Mouse (Mus musculus) neural tube, embryonic 14.5 days (tissue): ENCODE results near the gene Fgd6. TPM values are rescaled to one million over a fixed set of nuclear protein-coding genes. Genes with fewer than 3 reads are reported as not detected.

Experiments used
- ATAC-seq: fragments of 200-750 bp; cut with Nextera tagmentation; 2 replicates; pipeline ENCODE4 v1.8.0; 2017; ENCODE audit warnings: low read depth, mild to moderate bottlenecking, moderate TSS enrichment, moderate library complexity
- H3K27ac ChIP-seq: fragments of 300-500 bp; sonication (generic); 2 replicates; pipeline ENCODE4 v1.5.1; 2014; ENCODE audit warnings: low read depth, mild to moderate bottlenecking, control low read depth, low read length, moderate library complexity, mixed read lengths
- H3K27me3 ChIP-seq: fragments of 300-500 bp; sonication (generic); 2 replicates; pipeline ENCODE4 v1.6.1; 2014; ENCODE audit warnings: low read length; ENCODE audit not compliant: control insufficient read depth, insufficient read depth
- H3K36me3 ChIP-seq: fragments of 300-500 bp; sonication (generic); 2 replicates; pipeline ENCODE4 v1.6.1; 2014; ENCODE audit warnings: low read length, mixed read lengths; ENCODE audit not compliant: control insufficient read depth, insufficient read depth
- H3K4me1 ChIP-seq: fragments of 300-500 bp; sonication (generic); 2 replicates; pipeline ENCODE4 v1.6.1; 2014; ENCODE audit warnings: low read length; ENCODE audit not compliant: control insufficient read depth, insufficient read depth
- H3K4me2 ChIP-seq: fragments of 300-500 bp; sonication (generic); 2 replicates; pipeline ENCODE4 v1.6.1; 2014; ENCODE audit warnings: mild to moderate bottlenecking, low read depth, low read length, control low read depth
- H3K4me3 ChIP-seq: fragments of 300-500 bp; sonication (generic); 2 replicates; pipeline ENCODE4 v1.5.1; 2014; ENCODE audit warnings: low read depth, low read length, control low read depth, mixed read lengths
- H3K9ac ChIP-seq: fragments of 300-500 bp; sonication (generic); replicated peaks from 2 replicates; pipeline ENCODE4 v1.6.1; 2014; ENCODE audit warnings: low read depth, mild to moderate bottlenecking, control low read depth, low read length, mixed read lengths
- H3K9me3 ChIP-seq: fragments of 300-500 bp; sonication (generic); 2 replicates; pipeline ENCODE4 v1.6.1; 2016; ENCODE audit warnings: low read length; ENCODE audit not compliant: control insufficient read depth
- WGBS: fragments of 180-500 bp; shearing (Covaris S2); extraction: QIAGEN DNeasy Blood & Tissue Kit; methylation state at CpG from one replicate; pipeline ENCODE4 v1.1.7; 2014; 5-methylcytosine and 5-hydroxymethylcytosine counted together
- polyA plus RNA-seq: library from polyadenylated mRNA; unstranded; fragments of >200 nt; fragmentation: Nextera tagmentation; extraction: Ambion mirVana; gene quantifications from 2 replicates; pipeline ENCODE4 v1.2.1, GENCODE M21; 2014

Fgd6 gene
- polyA plus RNA-seq, 1 experiment from 2014 or later: 2.4 TPM

- H3K4me2 ChIP-seq: no peak overlapping the region
- H3K4me3 ChIP-seq: no peak overlapping the region
- H3K27me3 ChIP-seq: no peaks in the 10 kb centered on the region
- no peaks in the 10 kb centered on the region for H3K36me3 ChIP-seq
- H3K9ac ChIP-seq: no peak overlapping the region
- 81% methylated on average over 8 of the region's 8 CpGs for WGBS
- peaks cover 8% of the 10 kb centered on the region; the same call in 1 of the 2 replicates for H3K4me1 ChIP-seq
- H3K9me3 ChIP-seq: no peaks in the 10 kb centered on the region
- no peak for ATAC-seq
- H3K27ac ChIP-seq: no peak overlapping the region
These were observed 97.3 kb downstream of the Fgd6 start for GRCm38 (mm10) chr10:94133081-94133480.

- no peak for ATAC-seq
- H3K4me2 ChIP-seq: no peak overlapping the region
- no peaks in the 10 kb centered on the region for H3K36me3 ChIP-seq
- no peak overlapping the region for H3K9ac ChIP-seq
- no peak overlapping the region for H3K27ac ChIP-seq
- H3K4me3 ChIP-seq: no peak overlapping the region
- WGBS: 91% methylated on average over 7 of the region's 7 CpGs
- peaks cover 8% of the 10 kb centered on the region; the same call in 1 of the 2 replicates for H3K4me1 ChIP-seq
- no peaks in the 10 kb centered on the region for H3K9me3 ChIP-seq
- H3K27me3 ChIP-seq: no peaks in the 10 kb centered on the region
These were observed 97.9 kb downstream of the Fgd6 start for GRCm38 (mm10) chr10:94133674-94134073.

- Histone ChIP-seq H3K9me3 (no peaks in the 10 kb centered on the region), H3K4me3 (no peak overlapping the region), H3K4me2 (no peak overlapping the region), H3K27me3 (no peaks in the 10 kb centered on the region), H3K9ac (no peak overlapping the region), H3K36me3 (no peaks in the 10 kb centered on the region), H3K4me1 (peaks cover 1% of the 10 kb centered on the region; the same call in 1 of the 2 replicates), H3K27ac (no peak overlapping the region)
- 93% methylated on average over 12 of the region's 12 CpGs for WGBS
- ATAC-seq: no peak
These were observed 99.0 kb downstream of the Fgd6 start for GRCm38 (mm10) chr10:94134535-94135390.

GRCm38 (mm10) chr10:94138890-94139482 is 103.2 kb downstream of the Fgd6 start:
- 87% methylated on average over 10 of the region's 10 CpGs for WGBS
- no peak overlapping the region for H3K27ac ChIP-seq
- no peaks in the 10 kb centered on the region for H3K9me3 ChIP-seq
- H3K27me3 ChIP-seq: no peaks in the 10 kb centered on the region
- H3K9ac ChIP-seq: no peak overlapping the region
- H3K4me3 ChIP-seq: no peak overlapping the region
- ATAC-seq: no peak
- H3K36me3 ChIP-seq: no peaks in the 10 kb centered on the region
- H3K4me2 ChIP-seq: no peak overlapping the region
- H3K4me1 ChIP-seq: no peaks in the 10 kb centered on the region

GRCm38 (mm10) chr10:94140227-94140931 is 104.6 kb downstream of the Fgd6 start:
- no peak overlapping the region for H3K9ac ChIP-seq
- H3K27ac ChIP-seq: no peak overlapping the region
- H3K27me3 ChIP-seq: no peaks in the 10 kb centered on the region
- ATAC-seq: no peak
- no peaks in the 10 kb centered on the region for H3K4me1 ChIP-seq
- no peak overlapping the region for H3K4me3 ChIP-seq
- no peaks in the 10 kb centered on the region for H3K36me3 ChIP-seq
- WGBS: 76% methylated on average over 3 of the region's 3 CpGs
- H3K4me2 ChIP-seq: no peak overlapping the region
- no peaks in the 10 kb centered on the region for H3K9me3 ChIP-seq

- ATAC-seq: no peak
- Histone ChIP-seq H3K4me2 (no peak overlapping the region), H3K36me3 (no peaks in the 10 kb centered on the region)
These were observed 106.6 kb downstream of the Fgd6 start for GRCm38 (mm10) chr10:94142427-94142826.

GRCm38 (mm10) chr10:94144581-94144980 is 108.8 kb downstream of the Fgd6 start:
- no peak overlapping the region for H3K4me3 ChIP-seq
- no peak overlapping the region for H3K4me2 ChIP-seq
- no peaks in the 10 kb centered on the region for H3K27me3 ChIP-seq
- whole genome bisulfite sequencing: 54% methylated on average over 5 of the region's 5 CpGs
- H3K27ac ChIP-seq: no peak overlapping the region
- no peaks in the 10 kb centered on the region for H3K9me3 ChIP-seq
- no peaks in the 10 kb centered on the region for H3K36me3 ChIP-seq
- H3K4me1 ChIP-seq: peaks cover 7% of the 10 kb centered on the region; the same call in 1 of the 2 replicates
- no peak for ATAC-seq
- H3K9ac ChIP-seq: no peak overlapping the region

More at GRCm38 (mm10) chr10:94142427-94142826, 106.6 kb downstream of the Fgd6 start:
- no peaks in the 10 kb centered on the region for H3K4me1 ChIP-seq
- WGBS: over 99% methylated on average over 3 of the region's 3 CpGs
- H3K9ac ChIP-seq: no peak overlapping the region
- no peaks in the 10 kb centered on the region for H3K27me3 ChIP-seq
- no peak overlapping the region for H3K4me3 ChIP-seq
- no peaks in the 10 kb centered on the region for H3K9me3 ChIP-seq
- no peak overlapping the region for H3K27ac ChIP-seq

- no peak for ATAC-seq
These were observed 111.6 kb downstream of the Fgd6 start for GRCm38 (mm10) chr10:94147391-94147755.

More at GRCm38 (mm10) chr10:94147391-94147755, 111.6 kb downstream of the Fgd6 start:
- no peaks in the 10 kb centered on the region for H3K9me3 ChIP-seq
- H3K4me1 ChIP-seq: peaks cover 10% of the 10 kb centered on the region; the same call in 1 of the 2 replicates
- peak overlapping the region; percentile 99 for H3K4me3 ChIP-seq
- peak overlapping the region; percentile 70 for H3K4me2 ChIP-seq
- no peaks in the 10 kb centered on the region for H3K36me3 ChIP-seq
- 16% methylated on average over 8 of the region's 8 CpGs for WGBS
- H3K27ac ChIP-seq: no peak overlapping the region
- no peaks in the 10 kb centered on the region for H3K27me3 ChIP-seq
- peak overlapping the region; percentile 90 for H3K9ac ChIP-seq
